Mouse (Mus musculus): ENCODE data around the gene Capza1. TPM values are rescaled to one million over a fixed set of nuclear protein-coding genes. Genes with fewer than 3 reads are reported as not detected.
A peak's percentile ranks its signal among the peaks of the same experiment; 100 is the strongest.
"Not testable (repeated sequence)": the region's sequence is repeated elsewhere in the genome, so short reads cannot be mapped to it uniquely, and the experiment has no call there.

The Capza1 gene
- polyA plus RNA-seq, 1 experiment from 2014 or later, result 99.4 TPM

- H3K27me3 ChIP-seq (ENCODE audit: control insufficient read depth, insufficient read depth, low read length), result no peaks in the 10 kb centered on the region
- H3K36me3 ChIP-seq (ENCODE audit: control insufficient read depth, insufficient read depth, low read length), result peaks cover 3% of the 10 kb centered on the region; the same call in 1 of the 2 replicates
- H3K4me3 ChIP-seq (ENCODE audit: low read depth, low read length), result no peak overlapping the region
- DNase-seq (ENCODE audit: low spot score) (no peak), ATAC-seq (ENCODE audit: low FRiP score, low TSS enrichment) (no peak)
- H3K4me2 ChIP-seq (replicated peaks; ENCODE audit: low read depth), result no peak overlapping the region
- WGBS, result 82% methylated on average over 3 of the region's 3 CpGs
- no peaks in the 10 kb centered on the region for H3K9me3 ChIP-seq (ENCODE audit: control insufficient read depth, low read length)
- no peak overlapping the region for H3K27ac ChIP-seq (replicated peaks)
- TF ChIP-seq CTCF (IDR thresholded peaks at IDR 0.05; ENCODE audit: low read depth) (no peak), EP300 (optimal IDR thresholded peaks at IDR 0.05) (no peak)
- H3K9ac ChIP-seq (ENCODE audit: low read length), result no peak overlapping the region
- H3K4me1 ChIP-seq (replicated peaks; ENCODE audit: control insufficient read depth, insufficient read depth), result no peaks in the 10 kb centered on the region
Measured at GRCm38 (mm10) chr3:104888585-104888984, 24.3 kb upstream of the Capza1 start.

GRCm38 (mm10) chr3:104869611-104870010 lies 5.3 kb upstream of the Capza1 start:
- no peak overlapping the region for H3K9ac ChIP-seq (ENCODE audit: low read length)
- no peaks in the 10 kb centered on the region for H3K9me3 ChIP-seq (ENCODE audit: control insufficient read depth, low read length)
- H3K4me1 ChIP-seq (replicated peaks; ENCODE audit: control insufficient read depth, insufficient read depth), result no peaks in the 10 kb centered on the region
- DNase-seq (ENCODE audit: low spot score), result no peak
- peak; percentile 58 for TF ChIP-seq CTCF (IDR thresholded peaks at IDR 0.05; ENCODE audit: low read depth)
- TF ChIP-seq EP300 (optimal IDR thresholded peaks at IDR 0.05), result no peak
- no peak overlapping the region for H3K4me2 ChIP-seq (replicated peaks; ENCODE audit: low read depth)
- H3K4me3 ChIP-seq (ENCODE audit: low read depth, low read length), result no peak overlapping the region
- no peak overlapping the region for H3K27ac ChIP-seq (replicated peaks)
- H3K36me3 ChIP-seq (ENCODE audit: control insufficient read depth, insufficient read depth, low read length), result peaks cover 25% of the 10 kb centered on the region; the same call in 1 of the 2 replicates
- no peak for ATAC-seq (ENCODE audit: low FRiP score, low TSS enrichment)
- H3K27me3 ChIP-seq (ENCODE audit: control insufficient read depth, insufficient read depth, low read length), result no peaks in the 10 kb centered on the region

GRCm38 (mm10) chr3:104866674-104867073 lies 2.4 kb upstream of the Capza1 start:
- H3K27me3 ChIP-seq (ENCODE audit: control insufficient read depth, insufficient read depth, low read length); H3K4me3 ChIP-seq (ENCODE audit: low read depth, low read length); H3K27ac ChIP-seq (replicated peaks); H3K9me3 ChIP-seq (ENCODE audit: control insufficient read depth, low read length); H3K9ac ChIP-seq (ENCODE audit: low read length); DNase-seq (ENCODE audit: low spot score); H3K4me1 ChIP-seq (replicated peaks; ENCODE audit: control insufficient read depth, insufficient read depth); ATAC-seq (ENCODE audit: low FRiP score, low TSS enrichment): not testable (repeated sequence)
- Histone ChIP-seq H3K4me2 (replicated peaks; ENCODE audit: low read depth) (peak overlapping the region; percentile 11; the same call in 1 of the 2 replicates), H3K36me3 (ENCODE audit: control insufficient read depth, insufficient read depth, low read length) (peaks cover 11% of the 10 kb centered on the region; the same call in 1 of the 2 replicates)

GRCm38 (mm10) chr3:104865341-104865788 lies 1.1 kb upstream of the Capza1 start:
- DNase-seq (ENCODE audit: low spot score) (no peak), ATAC-seq (ENCODE audit: low FRiP score, low TSS enrichment) (peak; percentile 43)
- H3K27ac ChIP-seq (replicated peaks), result peak overlapping the region; percentile 97
- H3K9me3 ChIP-seq (ENCODE audit: control insufficient read depth, low read length), result no peaks in the 10 kb centered on the region
- 1% methylated on average over 12 of the region's 12 CpGs for WGBS
- no peak for TF ChIP-seq EP300 (optimal IDR thresholded peaks at IDR 0.05)
- no peak for TF ChIP-seq CTCF (IDR thresholded peaks at IDR 0.05; ENCODE audit: low read depth)
- H3K4me1 ChIP-seq (replicated peaks; ENCODE audit: control insufficient read depth, insufficient read depth), result no peaks in the 10 kb centered on the region
- peak overlapping the region; percentile 94 for H3K4me3 ChIP-seq (ENCODE audit: low read depth, low read length)
- H3K4me2 ChIP-seq (replicated peaks; ENCODE audit: low read depth), result peak overlapping the region; percentile 75
- H3K27me3 ChIP-seq (ENCODE audit: control insufficient read depth, insufficient read depth, low read length), result no peaks in the 10 kb centered on the region
- peak overlapping the region; percentile 98 for H3K9ac ChIP-seq (ENCODE audit: low read length)
- peaks cover under 1% of the 10 kb centered on the region; the same call in 1 of the 2 replicates for H3K36me3 ChIP-seq (ENCODE audit: control insufficient read depth, insufficient read depth, low read length)

- WGBS, result 0% methylated on average over 47 of the region's 48 CpGs
- Histone ChIP-seq H3K4me1 (replicated peaks; ENCODE audit: control insufficient read depth, insufficient read depth) (no peaks in the 10 kb centered on the region), H3K36me3 (ENCODE audit: control insufficient read depth, insufficient read depth, low read length) (no peaks in the 10 kb centered on the region; the same call in 1 of the 2 replicates), H3K27ac (replicated peaks) (peak overlapping the region; percentile 97), H3K9me3 (ENCODE audit: control insufficient read depth, low read length) (no peaks in the 10 kb centered on the region), H3K4me2 (replicated peaks; ENCODE audit: low read depth) (peak overlapping the region; percentile 75), H3K4me3 (ENCODE audit: low read depth, low read length) (peak overlapping the region; percentile 94), H3K9ac (ENCODE audit: low read length) (peak overlapping the region; percentile 98), H3K27me3 (ENCODE audit: control insufficient read depth, insufficient read depth, low read length) (no peaks in the 10 kb centered on the region)
- peak; percentile 90 for ATAC-seq (ENCODE audit: low FRiP score, low TSS enrichment)
- peak; percentile 89 for DNase-seq (ENCODE audit: low spot score)
- TF ChIP-seq EP300 (optimal IDR thresholded peaks at IDR 0.05) (no peak), CTCF (IDR thresholded peaks at IDR 0.05; ENCODE audit: low read depth) (0 out of 2 replicates have a peak, but pooled peaks have one; percentile 35)
Measured at GRCm38 (mm10) chr3:104864651-104865340, 491 bp upstream of the Capza1 start.

- Histone ChIP-seq H3K27me3 (ENCODE audit: control insufficient read depth, insufficient read depth, low read length) (no peaks in the 10 kb centered on the region), H3K9me3 (ENCODE audit: control insufficient read depth, low read length) (no peaks in the 10 kb centered on the region), H3K27ac (replicated peaks) (no peak overlapping the region), H3K4me3 (ENCODE audit: low read depth, low read length) (no peak overlapping the region), H3K4me1 (replicated peaks; ENCODE audit: control insufficient read depth, insufficient read depth) (no peaks in the 10 kb centered on the region), H3K4me2 (replicated peaks; ENCODE audit: low read depth) (no peak overlapping the region), H3K9ac (ENCODE audit: low read length) (no peak overlapping the region), H3K36me3 (ENCODE audit: control insufficient read depth, insufficient read depth, low read length) (no peaks in the 10 kb centered on the region)
- TF ChIP-seq EP300 (optimal IDR thresholded peaks at IDR 0.05) (no peak), CTCF (IDR thresholded peaks at IDR 0.05; ENCODE audit: low read depth) (no peak)
- WGBS, result 90% methylated on average over 1 of the region's 1 CpGs
- no peak for DNase-seq (ENCODE audit: low spot score)
- ATAC-seq (ENCODE audit: low FRiP score, low TSS enrichment), result no peak
Measured at GRCm38 (mm10) chr3:104858560-104858959, 5.7 kb downstream of the Capza1 start.
